Mouse (Mus musculus) neutrophil, adult 59 days (primary cell): Measurements from ENCODE around the gene Rab7b. TPM values are rescaled to one million over a fixed set of nuclear protein-coding genes. Genes with fewer than 3 reads are reported as not detected.

Experiments used
- total RNA-seq, 2 experiments: library from RNA; stranded (reverse); gene quantifications; 1 replicate in 1 of 2; 2 replicates in 1 of 2; pipeline ENCODE4 v1.2.4; 2023

Gene Rab7b
- total RNA-seq: 1 to 10 TPM; 5.9 to 6.2 TPM

GRCm38 (mm10) chr1:131688475-131688874 is at the start of gene Rab7b:
TSS of gene Rab7b (plus strand) at chr1:131688695.

GRCm38 (mm10) chr1:131743868-131744464 is 55.5 kb downstream of the Rab7b start, which contains the start of gene Slc26a9:
TSS of gene Slc26a9 (plus strand) at chr1:131744022.

Other genes with a start within 250 kb of the Rab7b start
- 10 to 100 TPM; 57.5 to 70.9 TPM for gene Srgap2, start 161.3 kb upstream of the Rab7b start, total RNA-seq
- gene Fam72a, start 160.8 kb upstream of the Rab7b start, total RNA-seq: 1 to 10 TPM; 1.8 to 2.0 TPM
- not detected for gene Avpr1b, start 89.5 kb upstream of the Rab7b start, total RNA-seq
- 100 to 1,000 TPM in 1 of 2 experiments, 10 to 100 TPM in 1; 72.4 to 147 TPM for gene Ctse, start 50.4 kb upstream of the Rab7b start, total RNA-seq
- not detected for gene Slc26a9, start 55.3 kb downstream of the Rab7b start, total RNA-seq
- not detected for gene Pm20d1, start 108.7 kb downstream of the Rab7b start, total RNA-seq
- gene Slc41a1, start 138.8 kb downstream of the Rab7b start, total RNA-seq: 1 to 10 TPM; 4.1 to 8.0 TPM
- 10 to 100 TPM; 17.0 to 25.4 TPM for gene Rab29, start 178.5 kb downstream of the Rab7b start, total RNA-seq
- 10 to 100 TPM; 74.9 to 84.6 TPM for gene Nucks1, start 221.8 kb downstream of the Rab7b start, total RNA-seq